Mouse (Mus musculus) adrenal gland, postnatal 4 days (tissue): ENCODE results near the gene Lcmt2. TPM values are rescaled to one million over a fixed set of nuclear protein-coding genes. Genes with fewer than 3 reads are reported as not detected.
"Not testable (repeated sequence)": the region's sequence is repeated elsewhere in the genome, so short reads cannot be mapped to it uniquely, and the experiment has no call there.

Source experiments
- DNase-seq, 2 experiments: peaks; one replicate each; pipeline ENCODE4 v3.0.0; 2021 to 2022; ENCODE audit warnings: low spot score in 2 of 2, mixed read lengths in 2 of 2
- total RNA-seq, 2 experiments: library from RNA; stranded (reverse); gene quantifications; 2 replicates each; pipeline ENCODE4 v1.2.3; 2021

Lcmt2 gene
- total RNA-seq, 2 experiments from 2014 or later = 9.5 to 9.9 TPM

GRCm38 (mm10) chr2:121126302-121126701 is 14.2 kb downstream of the Lcmt2 start:
- not testable (repeated sequence) for DNase-seq

DNA sequence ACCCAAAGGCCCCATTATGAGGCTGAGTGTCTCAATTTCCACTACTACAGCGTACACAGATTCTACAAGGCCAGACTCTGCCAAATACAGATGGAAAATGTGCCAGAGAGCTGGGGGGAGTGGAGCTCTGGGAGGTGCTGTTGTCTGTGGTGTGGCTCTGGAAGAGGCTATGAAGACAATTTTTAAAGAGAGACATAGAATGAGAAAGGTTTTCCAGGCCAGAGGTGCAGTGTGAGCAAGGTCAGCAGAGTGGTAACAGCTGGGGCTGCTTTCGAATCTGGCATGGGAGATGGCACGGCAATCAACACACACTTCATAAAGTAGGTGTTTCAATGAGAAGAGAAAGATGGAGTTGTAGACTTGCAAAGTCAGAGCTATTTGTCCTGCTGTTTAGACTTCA is 21.2 kb downstream of the Lcmt2 start:
- no peak for DNase-seq

DNA sequence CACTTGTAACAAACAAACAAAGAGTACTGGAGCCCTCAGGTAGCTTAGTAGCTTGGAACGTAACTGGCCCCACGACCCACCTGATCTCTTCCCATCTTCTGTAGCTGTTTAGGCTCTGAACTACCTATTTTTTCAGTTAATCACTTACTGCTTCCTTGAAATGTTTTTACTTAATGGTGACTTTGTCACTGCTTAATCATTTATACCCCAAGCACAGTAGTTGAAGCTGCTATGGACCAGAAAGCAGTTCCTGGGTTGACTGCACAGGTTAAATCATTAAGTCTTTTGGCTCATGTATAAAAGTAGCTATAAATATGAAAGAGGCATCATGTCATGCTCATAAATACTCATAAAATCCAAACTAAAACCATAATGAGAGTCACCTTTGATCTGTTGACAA is 25.0 kb downstream of the Lcmt2 start:
- DNase-seq = no peak

GRCm38 (mm10) chr2:121109695-121110094 is 30.8 kb downstream of the Lcmt2 start, which contains the start of gene Tgm7:
Tgm7 (minus strand) TSS chr2:121109795.
- no peak for DNase-seq

DNA sequence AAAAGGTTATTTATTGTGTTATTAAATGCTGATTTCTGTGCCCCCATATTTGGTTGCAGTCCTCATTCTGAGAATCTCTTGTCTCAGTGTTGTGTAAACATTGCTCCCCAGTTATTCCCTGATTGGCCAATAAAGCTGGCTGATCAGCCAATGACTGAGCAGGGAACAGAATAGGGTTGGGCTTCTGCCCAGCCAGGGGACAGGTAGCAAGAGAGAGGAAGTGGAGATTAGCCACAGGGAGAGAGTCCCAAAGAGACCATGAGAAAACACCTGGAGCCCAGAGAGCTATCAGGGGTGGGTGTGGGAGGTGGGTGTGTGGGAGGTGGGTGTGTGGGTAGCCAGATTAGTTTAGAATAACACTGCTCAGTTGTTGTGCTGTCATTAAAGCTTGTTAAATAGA is 34.5 kb downstream of the Lcmt2 start:
- DNase-seq = no peak

DNA sequence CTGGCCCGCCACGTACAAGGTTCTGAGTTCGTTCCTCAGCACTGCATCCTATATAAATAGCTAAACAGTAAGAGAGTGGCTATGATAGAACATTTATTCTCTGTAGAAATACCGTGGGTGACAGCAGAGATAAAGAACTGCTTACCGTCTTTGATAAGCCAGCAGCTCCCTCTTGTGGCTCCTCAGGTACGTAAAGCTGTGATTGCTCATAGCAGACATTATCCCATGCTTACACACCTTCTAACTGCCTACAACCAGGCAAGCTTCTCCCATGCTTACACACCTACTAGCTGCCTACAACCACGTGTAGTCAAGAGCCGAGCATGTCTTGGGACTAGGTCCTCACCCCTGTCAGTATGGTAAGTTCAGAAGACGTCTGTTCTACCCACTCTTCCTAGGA is 38.4 kb downstream of the Lcmt2 start:
- peak in 1 of 2 experiments; percentile 24 for DNase-seq

DNA sequence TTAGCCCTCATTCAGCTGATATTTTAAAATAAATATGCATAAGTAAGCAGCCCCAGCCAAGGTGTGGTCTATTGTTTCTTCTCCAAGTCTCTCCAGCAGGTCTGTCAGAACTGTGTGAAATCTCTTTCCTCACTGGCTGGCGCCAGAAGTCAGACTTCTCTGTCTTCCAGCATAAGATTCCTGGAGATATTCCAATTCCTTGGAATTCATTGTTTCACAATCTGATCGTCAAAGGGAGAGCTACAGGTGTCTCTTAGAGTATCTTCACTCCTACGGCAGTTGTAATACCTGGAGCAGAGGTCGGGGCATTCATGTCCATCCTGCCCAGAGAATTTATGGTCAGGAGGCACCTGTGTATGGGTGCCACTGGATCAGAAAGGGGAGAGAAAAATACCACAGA is 50.7 kb downstream of the Lcmt2 start:
- DNase-seq = no peak

DNA sequence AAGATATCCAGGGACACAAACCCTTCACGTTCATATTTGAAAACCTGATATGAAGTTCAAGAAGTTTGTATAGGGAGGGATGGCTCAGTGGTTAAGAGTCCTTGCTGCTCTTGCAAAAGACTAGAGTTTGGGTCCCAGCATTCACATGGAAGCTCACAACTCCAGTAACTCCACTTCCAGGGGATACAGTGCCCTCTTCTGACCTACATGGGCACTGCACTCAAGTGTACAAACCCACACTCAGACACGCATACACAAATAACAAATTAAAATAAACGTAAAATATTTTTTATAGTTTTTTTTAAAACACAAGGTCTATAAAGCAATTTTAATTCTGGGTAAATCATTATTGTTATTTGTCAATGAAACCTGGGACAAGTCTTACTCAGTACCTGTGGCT is 51.9 kb downstream of the Lcmt2 start:
- DNase-seq = no peak

- DNase-seq = no peak
These were observed 54.8 kb downstream of the Lcmt2 start, which contains the start of gene Tgm5 for GRCm38 (mm10) chr2:121085480-121086185. Tgm5 (minus strand) TSS chr2:121085841.

DNA sequence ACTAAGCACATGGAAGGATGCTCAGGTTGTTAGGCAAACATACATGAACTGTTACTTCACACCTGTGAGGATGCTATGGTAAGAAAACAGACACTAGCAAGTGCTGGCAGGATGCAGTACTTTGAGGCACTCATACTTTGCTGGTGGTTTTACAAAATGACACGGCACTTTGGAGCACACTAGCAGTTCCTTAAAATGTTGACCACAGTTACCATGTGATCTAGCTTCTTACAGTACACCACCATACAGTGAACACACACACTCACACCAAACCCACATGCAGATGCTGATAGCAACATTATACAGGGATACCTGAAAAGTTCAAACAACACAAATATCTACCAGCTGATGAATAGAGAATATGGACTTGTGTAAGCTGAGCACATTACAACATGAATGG is 57.8 kb downstream of the Lcmt2 start:
- no peak for DNase-seq

Other genes with a start within 250 kb of the Lcmt2 start
- 10 to 100 TPM; 35.8 to 38.7 TPM for gene Ubr1, start 169.9 kb downstream of the Lcmt2 start, total RNA-seq
- 10 to 100 TPM in 1 of 2 experiments, 1 to 10 TPM in 1; 9.3 to 10.8 TPM for gene Tmem62, start 163.6 kb downstream of the Lcmt2 start, total RNA-seq
- gene Ccndbp1, start 132.2 kb downstream of the Lcmt2 start, total RNA-seq = 10 to 100 TPM; 52.7 to 53.5 TPM
- gene Epb42, start 103.6 kb downstream of the Lcmt2 start, total RNA-seq = 10 to 100 TPM in 1 of 2 experiments, 1 to 10 TPM in 1; 6.1 to 16.0 TPM
- under 1 TPM; 0.25 to 0.50 TPM for gene Tgm5, start 54.8 kb downstream of the Lcmt2 start, total RNA-seq
- under 1 TPM in 1 of 2 experiments, not detected in 1; 0.17 TPM for gene Tgm7, start 30.9 kb downstream of the Lcmt2 start, total RNA-seq
- gene Adal, start 225 bp downstream of the Lcmt2 start, total RNA-seq = 10 to 100 TPM; 17.5 to 17.9 TPM
- gene Tubgcp4, start 30.0 kb upstream of the Lcmt2 start, total RNA-seq = 10 to 100 TPM; 38.6 to 47.7 TPM
- gene Zscan29, start 30.5 kb upstream of the Lcmt2 start, total RNA-seq = 10 to 100 TPM; 18.5 to 20.0 TPM
- 100 to 1,000 TPM in 1 of 2 experiments, 10 to 100 TPM in 1; 99.2 to 105 TPM for gene Trp53bp1, start 130.8 kb upstream of the Lcmt2 start, total RNA-seq
- gene Map1a, start 148.9 kb upstream of the Lcmt2 start, total RNA-seq = 10 to 100 TPM; 10.8 to 13.3 TPM
- gene Ppip5k1, start 214.7 kb upstream of the Lcmt2 start, total RNA-seq = 10 to 100 TPM; 26.1 to 28.0 TPM
- 10 to 100 TPM; 10.5 to 15.2 TPM for gene Ckmt1, start 217.1 kb upstream of the Lcmt2 start, total RNA-seq
- gene Strc, start 246.5 kb upstream of the Lcmt2 start, total RNA-seq = not detected